Mouse (Mus musculus): ENCODE measurements around the gene Aqp12.

DNA sequence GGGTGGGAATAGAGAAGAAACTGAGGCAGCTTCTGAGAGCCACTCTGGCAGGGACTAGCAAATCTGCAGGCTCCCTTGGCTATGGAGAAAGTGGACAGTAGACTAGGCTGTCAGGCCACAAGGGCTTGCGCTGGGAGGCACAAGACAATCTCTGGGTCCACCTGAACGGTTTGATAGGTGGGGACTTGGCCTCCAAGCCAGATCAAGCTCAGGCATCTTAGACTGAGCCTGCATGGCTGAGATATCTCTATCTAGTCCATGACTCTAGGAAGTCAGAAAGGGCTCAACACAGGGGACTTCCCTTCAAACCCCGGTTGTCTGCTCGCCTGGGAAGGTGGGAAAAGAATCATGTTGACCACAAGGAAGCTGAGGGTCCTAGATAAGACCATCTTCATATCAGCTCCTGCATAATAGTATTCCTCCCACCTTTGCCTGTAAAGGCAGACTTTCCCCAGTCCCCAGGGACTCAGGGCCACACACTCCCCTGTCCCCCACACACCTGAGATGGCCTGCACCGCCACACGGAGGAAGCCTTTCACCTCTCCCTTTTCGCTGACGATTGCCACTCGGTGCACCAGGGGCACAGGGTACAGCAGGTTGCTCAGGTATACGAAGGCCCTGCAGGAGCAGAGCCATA is 40.1 kb downstream of the Aqp12 start:
- TF ChIP-seq POLR2A (IDR thresholded peaks at IDR 0.05; ENCODE audit: low read depth, low read length) (no peak), CTCF (conservative IDR thresholded peaks at IDR 0.05; ENCODE audit: insufficient read depth, insufficient read length, low read depth, low read length) (no peak)

All from kidney, adult 2 months (tissue).